10 mouse cellular contexts compared by ENCODE assay signal in the genomic region with DNA sequence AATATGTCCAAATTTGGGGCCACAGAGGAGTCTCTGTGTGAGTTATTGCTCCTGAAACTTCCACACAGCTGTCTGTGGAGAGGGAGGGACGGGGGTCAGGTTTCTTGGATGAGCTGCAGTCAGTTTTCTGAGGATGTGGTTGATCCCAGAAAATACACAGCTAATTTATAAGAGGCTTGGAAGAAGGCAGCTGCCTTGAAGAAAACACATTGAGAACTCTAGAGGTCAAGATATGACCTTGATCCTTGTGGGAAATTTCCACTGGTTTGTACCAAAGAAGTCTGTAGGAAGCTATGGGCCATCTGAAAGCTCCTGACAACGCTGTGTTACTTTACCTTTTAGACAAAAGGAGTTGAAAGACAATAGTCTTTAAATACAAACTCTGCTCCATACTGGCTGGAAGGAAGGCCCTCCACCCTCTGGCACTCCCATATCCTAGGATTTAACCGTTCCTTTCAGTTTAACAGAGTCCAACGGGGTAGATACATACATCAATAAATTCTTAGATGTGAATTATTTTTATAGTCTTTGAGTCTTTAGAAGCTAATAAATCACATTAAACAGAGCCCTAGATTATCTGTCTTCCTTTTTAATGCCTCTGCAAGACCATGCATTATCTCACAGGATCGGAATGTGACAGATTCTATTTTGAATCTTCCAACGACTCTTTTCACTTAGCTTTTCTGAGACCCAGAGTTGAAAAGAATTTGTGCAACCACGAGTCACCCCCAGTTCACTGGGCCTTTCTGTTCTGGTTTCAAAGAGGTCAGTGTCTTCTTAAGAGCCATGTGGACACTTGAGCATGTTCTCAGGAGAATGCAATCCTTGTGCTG. TPM values are rescaled to one million over a fixed set of nuclear protein-coding genes. Genes with fewer than 3 reads are reported as not detected.
DNase-seq lines count a peak whose midpoint lies in the region; ATAC-seq and TF ChIP-seq lines count a peak whose summit lies in the region.
"Had no signal": no experiment of that assay in that cellular context is flagged by ENCODE, and none has a peak within 500 bp of the region (broad histone marks: within the 10 kb centered on the region; RNA-seq: fewer than 3 reads in every experiment).

No protein-coding gene starts in this region.

- no peaks in the 10 kb centered on the region for H3K27me3 ChIP-seq in limb, embryonic 14.5 days (ENCODE audit: control insufficient read depth, insufficient read depth, low read length)
- H3K27me3 ChIP-seq in limb, embryonic 10.5 days (ENCODE audit: low read depth, poor library complexity, severe bottlenecking): no peaks in the 10 kb centered on the region
- no peaks in the 10 kb centered on the region for H3K27me3 ChIP-seq in embryonic facial prominence, embryonic 14.5 days (replicated peaks; ENCODE audit: control insufficient read depth, insufficient read depth, low read length)
- no peaks in the 10 kb centered on the region for H3K27me3 ChIP-seq in intestine, postnatal 0 days (replicated peaks; ENCODE audit: control insufficient read depth, insufficient read depth, low read length)
- H3K27me3 ChIP-seq: neural tube, embryonic 13.5 days had no signal

- no peak overlapping the region for H3K4me2 ChIP-seq in limb, embryonic 14.5 days (replicated peaks; ENCODE audit: low read depth, low read length, severe bottlenecking)
- no peak overlapping the region for H3K4me2 ChIP-seq in embryonic facial prominence, embryonic 14.5 days (ENCODE audit: low read depth, low read length)
- no peak overlapping the region for H3K4me2 ChIP-seq in intestine, postnatal 0 days (replicated peaks; ENCODE audit: low read depth)
- H3K4me2 ChIP-seq: neural tube, embryonic 13.5 days had no signal

- H3K36me3 ChIP-seq in limb, embryonic 14.5 days (ENCODE audit: control insufficient read depth, insufficient read depth, low read length): no peaks in the 10 kb centered on the region
- H3K36me3 ChIP-seq in limb, embryonic 10.5 days: no peaks in the 10 kb centered on the region
- H3K36me3 ChIP-seq in embryonic facial prominence, embryonic 14.5 days (ENCODE audit: control insufficient read depth, insufficient read depth, low read length): no peaks in the 10 kb centered on the region
- no peaks in the 10 kb centered on the region for H3K36me3 ChIP-seq in intestine, postnatal 0 days (ENCODE audit: control insufficient read depth, insufficient read depth)
- H3K36me3 ChIP-seq: neural tube, embryonic 13.5 days had no signal

- no peak for TF ChIP-seq POLR2A in limb, embryonic 14.5 days (IDR thresholded peaks at IDR 0.05; ENCODE audit: borderline replicate concordance, extremely low read depth, insufficient read depth, insufficient read length)

- intact Hi-C loops in left cerebral cortex, postnatal 36 days (cut with DNase I): no loop called here

- H3K4me3 ChIP-seq in limb, embryonic 14.5 days (replicated peaks; ENCODE audit: low read length): no peak overlapping the region
- no peak overlapping the region for H3K4me3 ChIP-seq in limb, embryonic 10.5 days
- no peak overlapping the region for H3K4me3 ChIP-seq in embryonic facial prominence, embryonic 14.5 days (ENCODE audit: low read depth, low read length)
- H3K4me3 ChIP-seq in intestine, postnatal 0 days (ENCODE audit: low read depth, low read length): no peak overlapping the region
- H3K4me3 ChIP-seq: neural tube, embryonic 13.5 days had no signal

- peaks cover 3% of the 10 kb centered on the region; the same call in 1 of the 2 replicates for H3K9me3 ChIP-seq in limb, embryonic 14.5 days (ENCODE audit: control insufficient read depth, low read length)
- no peaks in the 10 kb centered on the region for H3K9me3 ChIP-seq in limb, embryonic 10.5 days (replicated peaks)
- H3K9me3 ChIP-seq in embryonic facial prominence, embryonic 14.5 days (ENCODE audit: control insufficient read depth, low read length): 0 out of 2 replicates have a peak, but pooled peaks cover 6% of the 10 kb centered on the region
- no peaks in the 10 kb centered on the region for H3K9me3 ChIP-seq in intestine, postnatal 0 days (ENCODE audit: control insufficient read depth)
- H3K9me3 ChIP-seq: neural tube, embryonic 13.5 days had no signal

- no peak overlapping the region for H3K27ac ChIP-seq in limb, embryonic 14.5 days (replicated peaks; ENCODE audit: low read depth, low read length)
- H3K27ac ChIP-seq in limb, embryonic 10.5 days: no peak overlapping the region
- H3K27ac ChIP-seq in embryonic facial prominence, embryonic 14.5 days (replicated peaks; ENCODE audit: low read depth, low read length): no peak overlapping the region
- peak overlapping the region; percentile 29; the same call in 1 of the 2 replicates for H3K27ac ChIP-seq in intestine, postnatal 0 days (ENCODE audit: low read depth, low read length)
- H3K27ac ChIP-seq: neural tube, embryonic 13.5 days had no signal

- WGBS in limb, embryonic 14.5 days: 49% methylated on average over 7 of the region's 7 CpGs
- 65% methylated on average over 7 of the region's 7 CpGs for WGBS in limb, embryonic 10.5 days
- 48% methylated on average over 7 of the region's 7 CpGs for WGBS in embryonic facial prominence, embryonic 14.5 days
- WGBS in intestine, postnatal 0 days: 22% methylated on average over 7 of the region's 7 CpGs

- ATAC-seq in limb, embryonic 14.5 days (ENCODE audit: low FRiP score, low read depth): 0 out of 2 replicates have a peak, but pooled peaks have one; percentile 44
- ATAC-seq in embryonic facial prominence, embryonic 14.5 days (ENCODE audit: low read depth): no peak
- no peak for ATAC-seq in intestine, postnatal 0 days

- no peak overlapping the region for H3K9ac ChIP-seq in limb, embryonic 14.5 days (ENCODE audit: low read depth, low read length, severe bottlenecking)
- H3K9ac ChIP-seq in embryonic facial prominence, embryonic 14.5 days (ENCODE audit: low read depth, low read length): no peak overlapping the region
- H3K9ac ChIP-seq in intestine, postnatal 0 days (ENCODE audit: low read depth, low read length): no peak overlapping the region
- H3K9ac ChIP-seq: neural tube, embryonic 13.5 days had no signal

- no peak for TF ChIP-seq CTCF in intestine, postnatal 0 days (IDR thresholded peaks at IDR 0.05; ENCODE audit: low read depth)

- 0 out of 2 replicates have a peak, but pooled peaks cover 2% of the 10 kb centered on the region for H3K4me1 ChIP-seq in limb, embryonic 14.5 days (ENCODE audit: control insufficient read depth, insufficient read depth, low read length)
- H3K4me1 ChIP-seq in limb, embryonic 10.5 days: no peaks in the 10 kb centered on the region
- H3K4me1 ChIP-seq in embryonic facial prominence, embryonic 14.5 days (ENCODE audit: control insufficient read depth, insufficient read depth, low read length): no peaks in the 10 kb centered on the region
- no peaks in the 10 kb centered on the region for H3K4me1 ChIP-seq in intestine, postnatal 0 days (replicated peaks; ENCODE audit: control insufficient read depth, insufficient read depth, low read length)
- H3K4me1 ChIP-seq: neural tube, embryonic 13.5 days had no signal

- peak; percentile 61 for DNase-seq in limb, embryonic 14.5 days (ENCODE audit: low spot score)
- no peak for DNase-seq in limb, embryonic 10.5 days (ENCODE audit: low spot score)
- peak; percentile 77 for DNase-seq in embryonic facial prominence, embryonic 14.5 days (ENCODE audit: low spot score)
- DNase-seq in mesoderm, embryonic 11.5 days (ENCODE audit: low read depth, low spot score): peak; percentile 67
- no peak for DNase-seq in left cerebral cortex, postnatal 36 days (ENCODE audit: low spot score in 2 of 2)
- no peak for DNase-seq in spleen, postnatal 10 days (ENCODE audit: low spot score in 2 of 2)
- no peak for DNase-seq in spleen, adult 12 weeks (ENCODE audit: low spot score)
- DNase-seq: cerebellum, adult 9-11 months had no signal

RNA-seq across cellular contexts. Expression of gene Tbc1d23, which starts 20.5 kb away (rescaled TPM):
- 46.6 and 51.5 TPM in 2 replicates for polyA plus RNA-seq in limb, embryonic 14.5 days (2012; rRNA removed)
- polyA plus RNA-seq in limb, embryonic 14.5 days (2014; fragmentation: Nextera tagmentation; extraction: Ambion mirVana): 38.9 and 44.0 TPM in 2 replicates
- polyA plus RNA-seq in limb, embryonic 10.5 days (2016; fragmentation: Nextera tagmentation; extraction: Ambion mirVana): 16.5 and 23.5 TPM in 2 replicates
- 34.1 and 34.5 TPM in 2 replicates for polyA plus RNA-seq in embryonic facial prominence, embryonic 14.5 days (2014; fragmentation: Nextera tagmentation; extraction: Ambion mirVana)
- polyA plus RNA-seq in intestine, postnatal 0 days (2015; fragmentation: Nextera tagmentation; extraction: Ambion mirVana): 22.3 and 23.8 TPM in 2 replicates
- total RNA-seq in left cerebral cortex, postnatal 36 days (2021): 10 to 100 TPM; 43.5 to 52.4 TPM

RNA-seq across cellular contexts. Expression of gene Tmem30c, which starts 40.9 kb away (rescaled TPM):
- polyA plus RNA-seq in limb, embryonic 14.5 days (2012; rRNA removed): 0.08 and 0.35 TPM in 2 replicates
- polyA plus RNA-seq in limb, embryonic 14.5 days (2014; fragmentation: Nextera tagmentation; extraction: Ambion mirVana): not detected in 2 replicates
- polyA plus RNA-seq in limb, embryonic 10.5 days (2016; fragmentation: Nextera tagmentation; extraction: Ambion mirVana): 0.10 and 0.19 TPM in 2 replicates
- 0.07 TPM in 1 of 2 replicates, not detected in the other for polyA plus RNA-seq in embryonic facial prominence, embryonic 14.5 days (2014; fragmentation: Nextera tagmentation; extraction: Ambion mirVana)
- not detected in 2 replicates for polyA plus RNA-seq in intestine, postnatal 0 days (2015; fragmentation: Nextera tagmentation; extraction: Ambion mirVana)
- total RNA-seq in left cerebral cortex, postnatal 36 days (2021): under 1 TPM; 0.25 to 0.82 TPM

Comparison
In these comparisons a context has a peak if more than half of its experiments do, and no peak if none do; other contexts are left out.
1. DNase-seq: peak in limb, embryonic 14.5 days (single experiment), embryonic facial prominence, embryonic 14.5 days (single experiment) and mesoderm, embryonic 11.5 days (single experiment); none in limb, embryonic 10.5 days (single experiment), left cerebral cortex, postnatal 36 days (0 of 2), spleen, postnatal 10 days (0 of 2) and spleen, adult 12 weeks (single experiment).